Mouse (Mus musculus) embryonic fibroblast, embryonic 13.5 days (primary cell): ENCODE results near the gene Tmem270. TPM values are rescaled to one million over a fixed set of nuclear protein-coding genes. Genes with fewer than 3 reads are reported as not detected.

Experiments
- H3K27ac ChIP-seq: 2 replicates; pipeline ENCODE4 v1.5.1; 2012; ENCODE audit warnings: low read length, control low read depth, inconsistent platforms; ENCODE audit not compliant: insufficient read depth
- H3K4me1 ChIP-seq: 2 replicates; pipeline ENCODE4 v1.6.1; 2011; ENCODE audit warnings: low read length; ENCODE audit not compliant: control insufficient read depth, insufficient read depth
- H3K4me3 ChIP-seq: 2 replicates; pipeline ENCODE4 v1.5.1; 2011; ENCODE audit warnings: mild to moderate bottlenecking, control low read depth, low read length; ENCODE audit not compliant: insufficient read depth
- CTCF ChIP-seq: IDR thresholded peaks from 2 replicates; pipeline ENCODE4 v1.5.1; 2011; ENCODE audit warnings: mild to moderate bottlenecking, control low read depth, low read length, moderate library complexity, borderline replicate concordance; ENCODE audit not compliant: insufficient read depth
- POLR2A ChIP-seq: IDR thresholded peaks from 2 replicates; pipeline ENCODE4 v1.6.1; 2011; ENCODE audit warnings: low read depth, mild to moderate bottlenecking, control low read depth, low read length, moderate library complexity
- polyA plus RNA-seq: library from polyadenylated mRNA; stranded (reverse); fragments of >200 nt; gene quantifications from 2 replicates; pipeline ENCODE4 v1.2.4, GENCODE M21; 2011; ENCODE audit warnings: low read depth; ENCODE audit not compliant: missing spikeins, insufficient read length

The Tmem270 gene
- polyA plus RNA-seq, 1 experiment: not detected

- Histone ChIP-seq H3K27ac (no peak overlapping the region), H3K4me1 (no peaks in the 10 kb centered on the region), H3K4me3 (no peak overlapping the region)
- TF ChIP-seq POLR2A: no peak
- no peak for TF ChIP-seq CTCF
Observed at GRCm38 (mm10) chr5:134929988-134930387, 23.5 kb upstream of the Tmem270 start.

GRCm38 (mm10) chr5:134926726-134927125 lies 20.2 kb upstream of the Tmem270 start:
- Histone ChIP-seq H3K4me3 (no peak overlapping the region), H3K27ac (no peak overlapping the region), H3K4me1 (no peaks in the 10 kb centered on the region)
- TF ChIP-seq POLR2A (no peak), CTCF (no peak)

- TF ChIP-seq CTCF (no peak), POLR2A (no peak)
- Histone ChIP-seq H3K27ac (no peak overlapping the region), H3K4me3 (no peak overlapping the region), H3K4me1 (no peaks in the 10 kb centered on the region)
Observed at GRCm38 (mm10) chr5:134923141-134923540, 16.6 kb upstream of the Tmem270 start.

- Histone ChIP-seq H3K4me1 (no peaks in the 10 kb centered on the region), H3K4me3 (no peak overlapping the region), H3K27ac (no peak overlapping the region)
- no peak for TF ChIP-seq POLR2A
- no peak for TF ChIP-seq CTCF
Observed at GRCm38 (mm10) chr5:134921106-134921505, 14.6 kb upstream of the Tmem270 start.

GRCm38 (mm10) chr5:134920106-134920687 lies 13.7 kb upstream of the Tmem270 start:
- TF ChIP-seq POLR2A (no peak), CTCF (no peak)
- Histone ChIP-seq H3K27ac (no peak overlapping the region), H3K4me1 (no peaks in the 10 kb centered on the region), H3K4me3 (no peak overlapping the region)

GRCm38 (mm10) chr5:134919097-134919496 lies 12.6 kb upstream of the Tmem270 start:
- H3K27ac ChIP-seq: no peak overlapping the region
- TF ChIP-seq POLR2A (no peak), CTCF (no peak)
- H3K4me3 ChIP-seq: no peak overlapping the region
- H3K4me1 ChIP-seq: no peaks in the 10 kb centered on the region

- TF ChIP-seq CTCF: peak; percentile 54; the same call in 1 of the 2 replicates
- TF ChIP-seq POLR2A: no peak
- Histone ChIP-seq H3K4me1 (no peaks in the 10 kb centered on the region), H3K27ac (no peak overlapping the region), H3K4me3 (no peak overlapping the region)
Observed at GRCm38 (mm10) chr5:134918071-134918832, 11.7 kb upstream of the Tmem270 start.

- TF ChIP-seq CTCF (no peak), POLR2A (no peak)
- Histone ChIP-seq H3K4me1 (no peaks in the 10 kb centered on the region), H3K27ac (no peak within 1 kb of the TSS), H3K4me3 (no peak within 1 kb of the TSS)
Observed at GRCm38 (mm10) chr5:134915311-134915710, 8.8 kb upstream of the Tmem270 start, which contains the start of gene Cldn13. Cldn13 (minus strand) TSS chr5:134915526.

GRCm38 (mm10) chr5:134914510-134914909 lies 8.0 kb upstream of the Tmem270 start:
- Histone ChIP-seq H3K27ac (no peak overlapping the region), H3K4me3 (no peak overlapping the region), H3K4me1 (no peaks in the 10 kb centered on the region)
- no peak for TF ChIP-seq POLR2A
- no peak for TF ChIP-seq CTCF

GRCm38 (mm10) chr5:134913753-134914152 lies 7.2 kb upstream of the Tmem270 start:
- H3K4me1 ChIP-seq: no peaks in the 10 kb centered on the region
- no peak overlapping the region for H3K27ac ChIP-seq
- H3K4me3 ChIP-seq: no peak overlapping the region
- TF ChIP-seq POLR2A (no peak), CTCF (no peak)
